ENCODE assay signal across 8 mouse cellular contexts in genomic region chr7:98178560-98179231, GRCm38 (mm10). TPM values are rescaled to one million over a fixed set of nuclear protein-coding genes. Genes with fewer than 3 reads are reported as not detected.
A peak's percentile ranks its signal among the peaks of the same experiment; 100 is the strongest.
DNase-seq lines count a peak whose midpoint lies in the region; ATAC-seq and TF ChIP-seq lines count a peak whose summit lies in the region.

No protein-coding gene starts in this region.

- H3K27me3 ChIP-seq in heart, embryonic 12.5 days (replicated peaks): no peaks in the 10 kb centered on the region
- H3K27me3 ChIP-seq in embryonic facial prominence, embryonic 14.5 days (replicated peaks; ENCODE audit: control insufficient read depth, insufficient read depth, low read length): no peaks in the 10 kb centered on the region
- no peaks in the 10 kb centered on the region for H3K27me3 ChIP-seq in kidney, adult 2 months (replicated peaks; ENCODE audit: control insufficient read depth, insufficient read depth, low read length)
- peaks cover 37% of the 10 kb centered on the region for H3K27me3 ChIP-seq in midbrain, embryonic 10.5 days (ENCODE audit: low read depth, poor library complexity, severe bottlenecking)

- no peak for TF ChIP-seq POLR2A in kidney, adult 2 months (IDR thresholded peaks at IDR 0.05; ENCODE audit: low read depth, low read length)

- H3K4me3 ChIP-seq in heart, embryonic 12.5 days: peak overlapping the region; percentile 68
- H3K4me3 ChIP-seq in embryonic facial prominence, embryonic 14.5 days (ENCODE audit: low read depth, low read length): peak overlapping the region; percentile 74
- H3K4me3 ChIP-seq in kidney, adult 2 months (ENCODE audit: insufficient read depth, low read depth, low read length): peak overlapping the region; percentile 77
- H3K4me3 ChIP-seq in midbrain, embryonic 10.5 days: peak overlapping the region; percentile 84

- no peak for DNase-seq in heart, postnatal 10 days
- DNase-seq in embryonic facial prominence, embryonic 14.5 days (ENCODE audit: low spot score): no peak
- peak; percentile 73 for DNase-seq in kidney, adult 2 months
- no peak for DNase-seq in midbrain, embryonic 10.5 days (ENCODE audit: low spot score)
- DNase-seq in frontal cortex, postnatal 36 days (ENCODE audit: low spot score in 2 of 2): no peak
- no peak for DNase-seq in layer of hippocampus, postnatal 14 days (ENCODE audit: low spot score in 2 of 2)

- intact Hi-C loops in heart, postnatal 10 days (cut with DNase I): no loop called here

- no peak for TF ChIP-seq CTCF in kidney, adult 2 months (conservative IDR thresholded peaks at IDR 0.05; ENCODE audit: insufficient read depth, insufficient read length, low read depth, low read length)

- WGBS in heart, embryonic 12.5 days: 90% methylated on average over 5 of the region's 5 CpGs
- 83% methylated on average over 5 of the region's 5 CpGs for WGBS in embryonic facial prominence, embryonic 14.5 days
- 40% methylated on average over 5 of the region's 5 CpGs for WGBS in kidney, adult 2 months
- 92% methylated on average over 5 of the region's 5 CpGs for WGBS in midbrain, embryonic 10.5 days

- H3K4me2 ChIP-seq in heart, embryonic 12.5 days: peak overlapping the region; percentile 77
- peak overlapping the region; percentile 72 for H3K4me2 ChIP-seq in embryonic facial prominence, embryonic 14.5 days (ENCODE audit: low read depth, low read length)

- peak; percentile 48 for ATAC-seq in heart, embryonic 12.5 days (ENCODE audit: insufficient number of reproducible peaks, low FRiP score)
- ATAC-seq in embryonic facial prominence, embryonic 14.5 days (ENCODE audit: low read depth): peak; percentile 23; the same call in 1 of the 2 replicates
- no peak; the same call in 1 of the 2 replicates for ATAC-seq in frontal cortex, adult (ENCODE audit: low TSS enrichment)

- no peaks in the 10 kb centered on the region for H3K36me3 ChIP-seq in heart, embryonic 12.5 days
- no peaks in the 10 kb centered on the region for H3K36me3 ChIP-seq in embryonic facial prominence, embryonic 14.5 days (ENCODE audit: control insufficient read depth, insufficient read depth, low read length)
- H3K36me3 ChIP-seq in kidney, adult 2 months (ENCODE audit: control insufficient read depth, insufficient read depth, low read length): no peaks in the 10 kb centered on the region
- no peaks in the 10 kb centered on the region for H3K36me3 ChIP-seq in midbrain, embryonic 10.5 days

- peak overlapping the region; percentile 67 for H3K9ac ChIP-seq in heart, embryonic 12.5 days
- H3K9ac ChIP-seq in embryonic facial prominence, embryonic 14.5 days (ENCODE audit: low read depth, low read length): peak overlapping the region; percentile 71

- no peaks in the 10 kb centered on the region for H3K9me3 ChIP-seq in heart, embryonic 12.5 days (replicated peaks)
- no peaks in the 10 kb centered on the region for H3K9me3 ChIP-seq in embryonic facial prominence, embryonic 14.5 days (ENCODE audit: control insufficient read depth, low read length)
- H3K9me3 ChIP-seq in midbrain, embryonic 10.5 days (replicated peaks): no peaks in the 10 kb centered on the region

- H3K27ac ChIP-seq in heart, embryonic 12.5 days (ENCODE audit: poor library complexity, severe bottlenecking): 0 out of 2 replicates have a peak overlapping the region, but pooled peaks have one; percentile 19
- H3K27ac ChIP-seq in embryonic facial prominence, embryonic 14.5 days (replicated peaks; ENCODE audit: low read depth, low read length): no peak overlapping the region
- H3K27ac ChIP-seq in kidney, adult 2 months (ENCODE audit: insufficient read depth, low read depth, low read length): peak overlapping the region; percentile 93
- H3K27ac ChIP-seq in midbrain, embryonic 10.5 days (replicated peaks): peak overlapping the region; percentile 83

- H3K4me1 ChIP-seq in heart, embryonic 12.5 days (replicated peaks): peaks cover 34% of the 10 kb centered on the region
- H3K4me1 ChIP-seq in embryonic facial prominence, embryonic 14.5 days (ENCODE audit: control insufficient read depth, insufficient read depth, low read length): peaks cover 4% of the 10 kb centered on the region; the same call in 1 of the 2 replicates
- peaks cover 6% of the 10 kb centered on the region; the same call in 1 of the 2 replicates for H3K4me1 ChIP-seq in kidney, adult 2 months (ENCODE audit: control insufficient read depth, insufficient read depth, low read length)
- H3K4me1 ChIP-seq in midbrain, embryonic 10.5 days: peaks cover 20% of the 10 kb centered on the region

RNA-seq across cellular contexts. Expression of gene Capn5, which starts 0.6 kb away (rescaled TPM):
- 7.4 and 8.0 TPM in 2 replicates for polyA plus RNA-seq in heart, embryonic 12.5 days (2016; fragmentation: Nextera tagmentation; extraction: Ambion mirVana)
- total RNA-seq in heart, postnatal 10 days (2021): 1 to 10 TPM; 1.9 to 3.0 TPM
- 5.0 and 6.0 TPM in 2 replicates for polyA plus RNA-seq in embryonic facial prominence, embryonic 14.5 days (2014; fragmentation: Nextera tagmentation; extraction: Ambion mirVana)
- polyA plus RNA-seq in kidney, adult 2 months (2012; rRNA removed): 13.8 and 14.6 TPM in 2 replicates
- 6.4 and 7.0 TPM in 2 replicates for polyA plus RNA-seq in midbrain, embryonic 10.5 days (2016; fragmentation: Nextera tagmentation; extraction: Ambion mirVana)
- 10 to 100 TPM; 57.0 to 58.9 TPM for total RNA-seq in layer of hippocampus, postnatal 14 days (2021)

RNA-seq across cellular contexts. Expression of gene B3gnt6, which starts 20.6 kb away (rescaled TPM):
- polyA plus RNA-seq in heart, embryonic 12.5 days (2016; fragmentation: Nextera tagmentation; extraction: Ambion mirVana): 0.10 TPM in 1 of 2 replicates, not detected in the other
- not detected for total RNA-seq in heart, postnatal 10 days (2021)
- polyA plus RNA-seq in embryonic facial prominence, embryonic 14.5 days (2014; fragmentation: Nextera tagmentation; extraction: Ambion mirVana): 0.07 and 0.08 TPM in 2 replicates
- 0.07 TPM in 1 of 2 replicates, not detected in the other for polyA plus RNA-seq in kidney, adult 2 months (2012; rRNA removed)
- polyA plus RNA-seq in midbrain, embryonic 10.5 days (2016; fragmentation: Nextera tagmentation; extraction: Ambion mirVana): 0.06 TPM in 1 of 2 replicates, not detected in the other
- total RNA-seq in layer of hippocampus, postnatal 14 days (2021): under 1 TPM; 0.23 to 0.26 TPM

RNA-seq across cellular contexts. Expression of gene Omp, which starts 33.4 kb away (rescaled TPM):
- polyA plus RNA-seq in heart, embryonic 12.5 days (2016; fragmentation: Nextera tagmentation; extraction: Ambion mirVana): 0.19 and 0.20 TPM in 2 replicates
- total RNA-seq in heart, postnatal 10 days (2021): under 1 TPM; 0.12 to 0.14 TPM
- 2.7 and 4.8 TPM in 2 replicates for polyA plus RNA-seq in embryonic facial prominence, embryonic 14.5 days (2014; fragmentation: Nextera tagmentation; extraction: Ambion mirVana)
- 0.53 and 1.3 TPM in 2 replicates for polyA plus RNA-seq in kidney, adult 2 months (2012; rRNA removed)
- 0.10 TPM in 2 replicates for polyA plus RNA-seq in midbrain, embryonic 10.5 days (2016; fragmentation: Nextera tagmentation; extraction: Ambion mirVana)
- total RNA-seq in layer of hippocampus, postnatal 14 days (2021): 1 to 10 TPM; 1.1 to 1.5 TPM

RNA-seq across cellular contexts. Expression of gene Myo7a, which starts 59.4 kb away (rescaled TPM):
- 13.6 and 14.4 TPM in 2 replicates for polyA plus RNA-seq in heart, embryonic 12.5 days (2016; fragmentation: Nextera tagmentation; extraction: Ambion mirVana)
- 1 to 10 TPM; 4.2 to 4.6 TPM for total RNA-seq in heart, postnatal 10 days (2021)
- polyA plus RNA-seq in embryonic facial prominence, embryonic 14.5 days (2014; fragmentation: Nextera tagmentation; extraction: Ambion mirVana): 9.2 and 10.1 TPM in 2 replicates
- polyA plus RNA-seq in kidney, adult 2 months (2012; rRNA removed): 24.6 and 29.8 TPM in 2 replicates
- polyA plus RNA-seq in midbrain, embryonic 10.5 days (2016; fragmentation: Nextera tagmentation; extraction: Ambion mirVana): 17.7 and 19.2 TPM in 2 replicates
- total RNA-seq in layer of hippocampus, postnatal 14 days (2021): 10 to 100 TPM; 13.5 to 14.4 TPM
